Mouse (Mus musculus) right cerebral cortex, postnatal 14 days (tissue): ENCODE data around the gene Itprip.
"Not testable (repeated sequence)": the region's sequence is repeated elsewhere in the genome, so short reads cannot be mapped to it uniquely, and the experiment has no call there.

ENCODE experiments used
- DNase-seq: peaks from one replicate; pipeline ENCODE4 v3.0.0; 2022

Itprip gene

GRCm38 (mm10) chr19:47852131-47852530 lies 67.0 kb downstream of the Itprip start:
- not testable (repeated sequence) for DNase-seq

DNA sequence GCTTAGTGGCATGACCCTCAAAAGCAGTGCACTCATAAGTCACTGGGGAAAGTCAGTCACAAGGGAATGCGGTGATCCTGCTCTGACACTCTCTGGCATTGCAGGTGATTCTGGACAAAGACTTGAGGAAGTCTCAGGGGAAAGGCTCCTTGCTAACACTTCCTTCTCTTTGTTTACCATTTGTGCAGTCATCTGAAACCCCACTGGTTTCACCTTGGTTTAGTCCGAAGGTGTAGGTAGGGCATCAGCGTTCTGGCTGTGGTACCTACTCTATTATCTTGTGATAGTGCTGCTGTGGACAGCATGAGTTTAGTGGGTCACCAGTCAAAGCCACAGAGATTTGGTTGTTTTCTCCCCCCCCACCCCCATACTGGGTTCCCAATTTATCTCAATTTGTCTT lies 69.4 kb downstream of the Itprip start:
- no peak for DNase-seq
